Mouse (Mus musculus) thymus, adult 2 months (tissue): ENCODE measurements around the gene Fgfr2. TPM values are rescaled to one million over a fixed set of nuclear protein-coding genes. Genes with fewer than 3 reads are reported as not detected.
"Not testable (repeated sequence)": the region's sequence is repeated elsewhere in the genome, so short reads cannot be mapped to it uniquely, and the experiment has no call there.

Source experiments
- DNase-seq: peaks from one replicate; pipeline ENCODE4 v3.0.0; 2021
- H3K27ac ChIP-seq: fragments of 200-500 bp; 2 replicates; pipeline ENCODE4 v1.5.1; 2012; ENCODE audit warnings: low read length, control low read depth; ENCODE audit not compliant: control insufficient read depth, insufficient read depth
- H3K27me3 ChIP-seq: fragments of 200-500 bp; 2 replicates; pipeline ENCODE4 v1.6.1; 2012; ENCODE audit warnings: mild to moderate bottlenecking, low read length, moderate library complexity, mixed read lengths; ENCODE audit not compliant: control insufficient read depth, insufficient read depth
- H3K36me3 ChIP-seq: fragments of 200-500 bp; 2 replicates; pipeline ENCODE4 v1.6.1; 2012; ENCODE audit warnings: mild to moderate bottlenecking, low read length, moderate library complexity; ENCODE audit not compliant: control insufficient read depth, insufficient read depth
- H3K4me1 ChIP-seq: fragments of 200-500 bp; replicated peaks from 2 replicates; pipeline ENCODE4 v1.6.1; 2012; ENCODE audit warnings: low read length; ENCODE audit not compliant: control insufficient read depth, insufficient read depth
- H3K4me3 ChIP-seq: fragments of 200-500 bp; 2 replicates; pipeline ENCODE4 v1.5.1; 2012; ENCODE audit warnings: mild to moderate bottlenecking, low read length, control low read depth, moderate library complexity; ENCODE audit not compliant: control insufficient read depth, insufficient read depth
- CTCF ChIP-seq: fragments of 200-500 bp; IDR thresholded peaks from 2 replicates; pipeline ENCODE4 v1.5.1; 2012; ENCODE audit warnings: mild to moderate bottlenecking, control low read depth, low read length, moderate library complexity, borderline replicate concordance; ENCODE audit not compliant: control insufficient read depth, poor library complexity, insufficient read depth; ENCODE audit errors: extremely low read depth
- POLR2A ChIP-seq: fragments of 200-500 bp; IDR thresholded peaks from 2 replicates; pipeline ENCODE4 v1.6.1; 2012; ENCODE audit warnings: mild to moderate bottlenecking, low read length, control low read depth, moderate library complexity; ENCODE audit not compliant: control insufficient read depth, poor library complexity, insufficient read depth; ENCODE audit errors: extremely low read depth
- WGBS: fragments of 180-500 bp; shearing (Covaris S2); methylation state at CpG from one replicate; pipeline ENCODE4 v1.1.7; 2018; 5-methylcytosine and 5-hydroxymethylcytosine counted together
- polyA plus RNA-seq: library from polyadenylated mRNA; depleted of rRNA; stranded (reverse); fragments of >200 nt; gene quantifications from 2 replicates; pipeline ENCODE4 v1.2.3, GENCODE M21; 2012

Gene Fgfr2
- polyA plus RNA-seq, 1 experiment = 12.1 TPM

DNA sequence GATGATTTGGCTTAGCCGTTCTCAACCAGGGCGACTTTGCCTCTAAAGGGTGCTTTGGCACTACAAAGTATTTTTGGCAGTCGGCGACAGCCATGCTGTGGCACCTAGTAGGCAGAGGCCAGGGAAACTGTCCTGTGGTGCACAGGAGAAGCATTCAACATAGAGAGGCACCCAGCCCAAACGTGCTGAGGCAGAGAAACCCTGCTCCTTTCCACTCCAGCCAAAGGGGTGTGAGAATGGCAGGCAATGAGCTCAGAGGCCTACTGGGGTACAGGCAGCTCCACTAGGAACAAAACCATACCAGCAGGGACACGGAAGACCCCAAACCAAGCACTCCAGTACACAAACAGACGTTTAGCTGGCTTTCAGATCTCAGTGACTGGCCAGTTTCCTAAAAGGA lies 2583.0 kb downstream of the Fgfr2 start:
- Histone ChIP-seq H3K4me3 (no peak overlapping the region), H3K27me3 (no peaks in the 10 kb centered on the region), H3K27ac (no peak overlapping the region), H3K4me1 (no peaks in the 10 kb centered on the region), H3K36me3 (peaks cover 56% of the 10 kb centered on the region)
- TF ChIP-seq CTCF = no peak
- TF ChIP-seq POLR2A = no peak
- WGBS = 96% methylated on average over 7 of the region's 7 CpGs
- no peak for DNase-seq

- WGBS = 94% methylated on average over 4 of the region's 4 CpGs
Observed at GRCm38 (mm10) chr7:130537068-130537467, 2586.1 kb downstream of the Fgfr2 start.

DNA sequence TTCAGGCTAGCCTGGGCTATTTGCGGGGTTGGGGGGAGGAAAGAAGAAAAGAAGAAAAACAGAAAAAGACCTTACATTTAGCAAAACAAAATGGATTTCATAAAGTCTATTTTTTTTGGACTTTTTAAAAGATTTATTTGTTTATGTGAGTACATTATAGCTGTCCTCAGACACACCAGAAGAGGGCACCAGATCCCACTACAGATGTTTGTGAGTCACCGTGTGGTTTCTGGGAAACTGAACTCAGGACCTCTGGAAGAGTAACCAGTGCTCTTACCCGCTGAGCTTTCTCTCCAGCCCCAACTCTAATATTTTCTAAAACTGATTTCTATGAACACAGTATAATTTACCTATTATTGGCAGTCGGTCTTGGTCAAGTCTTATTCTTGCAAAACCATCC lies 2588.0 kb downstream of the Fgfr2 start:
- no peak for TF ChIP-seq CTCF
- no peak for TF ChIP-seq POLR2A
- Histone ChIP-seq H3K27ac (no peak overlapping the region), H3K4me3 (no peak overlapping the region), H3K4me1 (no peaks in the 10 kb centered on the region), H3K27me3 (no peaks in the 10 kb centered on the region), H3K36me3 (peaks cover 51% of the 10 kb centered on the region)
- WGBS = 83% methylated on average over 4 of the region's 4 CpGs
- DNase-seq = no peak

More at GRCm38 (mm10) chr7:130537068-130537467, 2586.1 kb downstream of the Fgfr2 start:
- no peak overlapping the region for H3K27ac ChIP-seq
- no peaks in the 10 kb centered on the region for H3K4me1 ChIP-seq
- H3K27me3 ChIP-seq = no peaks in the 10 kb centered on the region
- no peak for DNase-seq
- TF ChIP-seq POLR2A (no peak), CTCF (no peak)
- peaks cover 62% of the 10 kb centered on the region for H3K36me3 ChIP-seq
- H3K4me3 ChIP-seq = no peak overlapping the region

- Histone ChIP-seq H3K36me3 (peaks cover 35% of the 10 kb centered on the region), H3K4me3 (no peak overlapping the region), H3K4me1 (no peaks in the 10 kb centered on the region), H3K27ac (no peak overlapping the region), H3K27me3 (no peaks in the 10 kb centered on the region)
- peak; percentile 79 for DNase-seq
- WGBS = 47% methylated on average over 25 of the region's 25 CpGs
- no peak; the same call in 1 of the 2 replicates for TF ChIP-seq POLR2A
- TF ChIP-seq CTCF = peak; percentile 82; the same call in 1 of the 2 replicates
Observed at GRCm38 (mm10) chr7:130533316-130534260, 2589.6 kb downstream of the Fgfr2 start.

GRCm38 (mm10) chr7:130531138-130531537 lies 2592.0 kb downstream of the Fgfr2 start:
- H3K36me3 ChIP-seq = peaks cover 19% of the 10 kb centered on the region
- not testable (repeated sequence) for H3K4me1 ChIP-seq, H3K4me3 ChIP-seq, H3K27me3 ChIP-seq, DNase-seq, H3K27ac ChIP-seq
- 97% methylated on average over 15 of the region's 15 CpGs for WGBS

DNA sequence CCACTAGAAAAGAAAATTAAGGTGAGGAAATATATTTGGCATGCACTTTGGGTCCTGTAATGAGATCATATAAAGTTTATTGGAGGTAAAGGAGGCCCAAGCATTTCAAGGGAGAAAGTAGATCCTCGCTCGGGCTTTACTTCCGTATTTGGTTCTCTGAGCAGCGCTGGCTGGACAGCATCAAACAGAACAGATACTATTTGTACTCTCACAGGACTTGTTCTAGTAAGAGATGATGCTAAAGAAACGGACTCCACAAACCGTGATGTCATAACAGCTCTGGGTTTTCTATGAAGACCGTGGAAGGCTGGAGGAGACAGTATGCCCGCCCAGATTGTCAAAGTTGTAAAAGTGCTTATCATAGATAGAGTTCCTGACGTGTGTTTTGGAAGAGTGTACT lies 2595.8 kb downstream of the Fgfr2 start:
- whole genome bisulfite sequencing = 93% methylated on average over 9 of the region's 9 CpGs
- Histone ChIP-seq H3K27ac (no peak overlapping the region), H3K36me3 (peaks cover 8% of the 10 kb centered on the region), H3K4me1 (no peaks in the 10 kb centered on the region), H3K27me3 (no peaks in the 10 kb centered on the region), H3K4me3 (no peak overlapping the region)
- TF ChIP-seq POLR2A (no peak), CTCF (no peak)
- no peak for DNase-seq

DNA sequence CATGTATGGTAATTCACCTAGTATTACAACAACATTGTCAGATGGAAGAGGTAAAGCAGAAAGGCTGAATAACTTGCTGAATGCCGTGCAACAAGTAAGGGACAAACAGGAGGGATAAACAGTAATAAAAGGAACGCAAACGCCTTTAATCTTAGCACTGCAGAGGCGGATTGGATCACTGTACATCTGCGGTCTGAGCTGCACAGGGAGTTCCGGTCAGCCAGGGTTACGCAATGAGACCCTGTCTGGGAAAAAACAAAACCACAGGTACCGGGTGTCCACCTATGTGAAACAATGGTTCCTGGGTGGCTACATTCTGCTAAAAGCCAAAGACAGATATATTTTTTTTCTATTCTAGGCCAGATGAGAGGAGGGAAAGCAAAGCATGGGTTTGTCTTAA lies 2599.7 kb downstream of the Fgfr2 start:
- TF ChIP-seq CTCF (no peak), POLR2A (no peak)
- Histone ChIP-seq H3K27ac (no peak overlapping the region), H3K27me3 (no peaks in the 10 kb centered on the region), H3K4me1 (peaks cover 6% of the 10 kb centered on the region), H3K36me3 (no peaks in the 10 kb centered on the region), H3K4me3 (no peak overlapping the region)
- no peak for DNase-seq
- WGBS = 94% methylated on average over 8 of the region's 8 CpGs
